Mouse (Mus musculus): Measurements from ENCODE around the gene Slc4a4. TPM values are rescaled to one million over a fixed set of nuclear protein-coding genes. Genes with fewer than 3 reads are reported as not detected.

Gene Slc4a4
- polyA plus RNA-seq, 1 experiment from 2014 or later = 12.1 TPM

DNA sequence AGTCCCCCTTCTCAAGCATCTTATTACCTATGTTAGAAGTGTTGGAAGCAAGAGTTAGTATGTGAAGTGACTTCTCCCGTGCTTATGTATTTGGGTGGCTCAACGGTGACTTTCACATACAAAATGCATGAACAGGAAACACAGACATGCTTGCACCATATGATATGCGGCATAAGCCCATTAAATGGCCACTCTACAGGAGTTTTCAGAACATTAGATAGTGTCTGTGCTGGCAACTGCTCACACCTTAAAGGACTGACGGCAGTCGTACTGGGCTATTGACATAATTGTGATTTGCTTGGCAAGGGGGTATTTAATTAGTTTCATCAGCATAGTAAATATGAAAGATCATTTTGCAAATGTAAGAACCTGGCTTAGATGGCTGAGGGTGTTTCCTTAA lies 674 bp upstream of the Slc4a4 start:
- DNase-seq (ENCODE audit: low spot score) = no peak

DNA sequence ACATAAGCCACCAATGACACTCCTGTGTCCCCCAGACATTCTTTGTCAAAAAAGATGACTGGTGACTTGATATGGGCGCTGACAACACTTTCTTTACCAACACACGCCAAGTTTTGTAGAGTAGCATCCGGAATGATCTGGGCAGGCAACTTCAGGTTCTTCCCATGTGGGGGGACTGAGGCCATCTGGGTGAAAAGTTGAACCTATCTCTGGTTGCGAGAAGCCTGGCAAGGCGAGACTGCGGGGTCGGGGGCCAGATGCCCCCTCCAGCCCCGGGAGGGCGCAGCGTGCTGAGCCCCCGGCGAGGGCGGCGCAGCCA lies 310 bp upstream of the Slc4a4 start:
- no peak for DNase-seq (ENCODE audit: low spot score)

More for the DNA sequence above, 674 bp upstream of the Slc4a4 start:
- Histone ChIP-seq H3K9ac (no peak overlapping the region), H3K4me3 (replicated peaks; ENCODE audit: low read length) (peak overlapping the region; percentile 91), H3K36me3 (replicated peaks; ENCODE audit: control insufficient read depth, insufficient read depth) (no peaks in the 10 kb centered on the region), H3K27me3 (ENCODE audit: control insufficient read depth, insufficient read depth, low read length) (peaks cover 25% of the 10 kb centered on the region), H3K27ac (no peak overlapping the region), H3K9me3 (ENCODE audit: control insufficient read depth, low read length) (no peaks in the 10 kb centered on the region), H3K4me2 (replicated peaks) (peak overlapping the region; percentile 97), H3K4me1 (replicated peaks; ENCODE audit: control insufficient read depth, insufficient read depth, low read length) (0 out of 2 replicates have a peak, but pooled peaks cover 9% of the 10 kb centered on the region)
- 47% methylated on average over 5 of the region's 5 CpGs for WGBS
- ATAC-seq (ENCODE audit: low FRiP score) = no peak

DNA sequence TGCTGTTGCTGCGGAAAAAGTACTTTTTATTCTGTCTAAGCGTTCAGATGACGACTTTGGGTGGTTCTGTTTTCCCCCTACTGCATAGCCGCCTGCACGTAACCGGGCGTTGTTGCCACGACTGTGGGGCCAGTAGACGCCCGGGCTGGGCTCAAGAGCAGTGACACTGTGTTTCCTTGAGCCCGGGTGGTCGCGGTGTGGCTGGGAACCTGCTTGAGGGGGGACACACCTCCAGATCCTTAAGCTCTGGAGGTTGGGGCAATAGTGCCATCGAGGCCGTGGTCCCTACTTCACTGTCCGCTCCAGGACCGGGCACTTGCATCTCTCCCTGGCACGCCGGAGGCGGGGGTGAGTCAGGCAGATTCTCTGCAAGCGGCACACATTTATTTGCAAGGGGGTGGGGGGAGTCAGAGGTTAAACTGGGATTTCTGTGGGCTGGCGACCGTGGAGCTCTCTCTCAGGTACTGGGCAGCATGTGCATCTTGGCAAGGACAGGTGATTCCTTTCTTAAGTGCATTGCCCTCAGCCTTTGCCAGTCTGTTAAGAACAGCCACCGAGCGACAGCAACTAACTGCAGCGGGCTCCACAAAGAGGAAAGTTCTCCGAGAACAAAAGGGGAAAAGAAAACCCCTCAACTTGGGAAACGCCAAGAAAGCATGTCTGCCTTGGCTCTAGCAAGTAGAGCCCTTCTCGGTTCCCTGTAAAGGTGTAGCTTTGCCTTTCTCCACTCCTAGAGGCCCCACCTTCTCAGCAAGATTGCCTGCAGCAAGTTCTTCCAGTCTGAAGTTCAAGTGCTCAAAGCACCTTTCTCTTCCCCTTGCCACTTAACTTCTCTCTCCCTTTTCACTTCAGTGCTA lies 1.2 kb downstream of the Slc4a4 start:
- H3K27me3 ChIP-seq (ENCODE audit: control insufficient read depth, insufficient read depth, low read length) = peaks cover 25% of the 10 kb centered on the region
- no peak overlapping the region for H3K27ac ChIP-seq
- H3K4me3 ChIP-seq (replicated peaks; ENCODE audit: low read length) = peak overlapping the region; percentile 91
- H3K9me3 ChIP-seq (ENCODE audit: control insufficient read depth, low read length) = no peaks in the 10 kb centered on the region
- under 1% methylated on average over 29 of the region's 29 CpGs for WGBS
- no peaks in the 10 kb centered on the region for H3K36me3 ChIP-seq (replicated peaks; ENCODE audit: control insufficient read depth, insufficient read depth)
- peak overlapping the region; percentile 71 for H3K9ac ChIP-seq
- H3K4me1 ChIP-seq (replicated peaks; ENCODE audit: control insufficient read depth, insufficient read depth, low read length) = 0 out of 2 replicates have a peak, but pooled peaks cover 9% of the 10 kb centered on the region
- DNase-seq (ENCODE audit: low spot score) = no peak
- peak; percentile 47 for ATAC-seq (ENCODE audit: low FRiP score)
- H3K4me2 ChIP-seq (replicated peaks) = peak overlapping the region; percentile 97

More for the DNA sequence above, 310 bp upstream of the Slc4a4 start:
- 0% methylated on average over 14 of the region's 14 CpGs for WGBS
- peak overlapping the region; percentile 91 for H3K4me3 ChIP-seq (replicated peaks; ENCODE audit: low read length)
- H3K9ac ChIP-seq = peak overlapping the region; percentile 71
- no peak for ATAC-seq (ENCODE audit: low FRiP score)
- no peaks in the 10 kb centered on the region for H3K36me3 ChIP-seq (replicated peaks; ENCODE audit: control insufficient read depth, insufficient read depth)
- H3K4me1 ChIP-seq (replicated peaks; ENCODE audit: control insufficient read depth, insufficient read depth, low read length) = 0 out of 2 replicates have a peak, but pooled peaks cover 9% of the 10 kb centered on the region
- H3K9me3 ChIP-seq (ENCODE audit: control insufficient read depth, low read length) = no peaks in the 10 kb centered on the region
- H3K27me3 ChIP-seq (ENCODE audit: control insufficient read depth, insufficient read depth, low read length) = peaks cover 25% of the 10 kb centered on the region
- H3K27ac ChIP-seq = no peak overlapping the region
- peak overlapping the region; percentile 97 for H3K4me2 ChIP-seq (replicated peaks)

DNA sequence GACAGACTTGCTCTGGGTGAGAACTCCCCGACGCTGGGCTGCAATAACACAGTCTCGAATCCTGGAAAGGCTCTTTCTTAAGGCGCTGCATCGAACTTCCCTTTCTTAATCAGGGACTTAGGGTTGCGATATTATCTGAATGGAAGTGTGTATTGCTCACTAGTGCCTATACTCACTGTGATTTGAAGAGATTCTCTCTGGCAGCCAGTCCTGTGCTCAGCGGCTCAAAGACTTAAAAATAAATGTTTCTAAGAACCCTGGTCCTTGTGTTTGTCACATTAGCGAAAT lies 1.7 kb downstream of the Slc4a4 start:
- H3K4me1 ChIP-seq (replicated peaks; ENCODE audit: control insufficient read depth, insufficient read depth, low read length) = 0 out of 2 replicates have a peak, but pooled peaks cover 9% of the 10 kb centered on the region
- 41% methylated on average over 8 of the region's 8 CpGs for WGBS
- ATAC-seq (ENCODE audit: low FRiP score) = no peak
- no peaks in the 10 kb centered on the region for H3K36me3 ChIP-seq (replicated peaks; ENCODE audit: control insufficient read depth, insufficient read depth)
- H3K9ac ChIP-seq = peak overlapping the region; percentile 71
- H3K27me3 ChIP-seq (ENCODE audit: control insufficient read depth, insufficient read depth, low read length) = peaks cover 25% of the 10 kb centered on the region
- no peak for DNase-seq (ENCODE audit: low spot score)
- no peaks in the 10 kb centered on the region for H3K9me3 ChIP-seq (ENCODE audit: control insufficient read depth, low read length)
- peak overlapping the region; percentile 97 for H3K4me2 ChIP-seq (replicated peaks)
- H3K27ac ChIP-seq = no peak overlapping the region
- H3K4me3 ChIP-seq (replicated peaks; ENCODE audit: low read length) = peak overlapping the region; percentile 91

DNA sequence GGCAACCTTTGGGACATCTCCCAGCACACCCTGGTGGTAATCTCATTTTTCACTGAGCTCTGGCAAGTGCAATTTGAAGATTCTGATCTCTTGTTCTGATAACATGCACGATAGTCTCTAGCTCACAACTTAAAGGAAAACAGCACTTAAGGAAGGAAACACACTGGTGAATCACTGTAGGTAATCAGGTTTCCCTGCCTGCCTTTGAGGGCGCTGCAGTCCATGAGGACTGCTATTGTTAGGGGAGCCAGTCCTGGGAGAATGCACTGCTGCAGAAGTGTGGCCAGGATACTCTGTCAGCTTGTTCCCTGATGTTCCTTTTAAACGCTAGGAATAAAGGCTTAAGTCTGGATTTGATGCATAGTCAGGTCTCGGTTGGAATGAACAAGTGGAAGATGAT lies 2.7 kb downstream of the Slc4a4 start:
- Histone ChIP-seq H3K27ac (no peak overlapping the region), H3K4me3 (replicated peaks; ENCODE audit: low read length) (no peak overlapping the region), H3K27me3 (ENCODE audit: control insufficient read depth, insufficient read depth, low read length) (peaks cover 25% of the 10 kb centered on the region), H3K4me1 (replicated peaks; ENCODE audit: control insufficient read depth, insufficient read depth, low read length) (0 out of 2 replicates have a peak, but pooled peaks cover 9% of the 10 kb centered on the region), H3K36me3 (replicated peaks; ENCODE audit: control insufficient read depth, insufficient read depth) (no peaks in the 10 kb centered on the region), H3K9ac (no peak overlapping the region), H3K9me3 (ENCODE audit: control insufficient read depth, low read length) (no peaks in the 10 kb centered on the region), H3K4me2 (replicated peaks) (no peak overlapping the region)
- WGBS = 32% methylated on average over 4 of the region's 4 CpGs
- DNase-seq (ENCODE audit: low spot score) (no peak), ATAC-seq (ENCODE audit: low FRiP score) (no peak)

DNA sequence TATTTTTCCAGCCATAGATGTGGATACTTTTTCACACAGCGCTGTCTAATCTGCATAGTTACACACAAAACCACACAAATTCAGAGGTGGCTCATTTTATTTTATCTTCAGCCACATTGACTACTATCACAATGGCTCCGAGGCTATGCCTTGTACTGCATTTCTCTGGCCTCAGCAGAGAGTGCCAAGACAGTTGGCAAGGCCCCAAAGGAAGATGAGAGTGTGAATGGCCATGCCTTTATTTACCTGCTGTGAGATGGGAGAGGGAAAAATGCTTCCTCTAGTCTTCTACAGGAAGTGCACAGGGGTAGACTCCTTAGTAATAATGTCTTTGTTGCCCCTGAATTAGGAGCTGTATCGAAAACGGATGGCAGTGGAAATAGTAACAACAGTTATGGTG lies 3.5 kb downstream of the Slc4a4 start:
- H3K4me2 ChIP-seq (replicated peaks) = no peak overlapping the region
- H3K4me1 ChIP-seq (replicated peaks; ENCODE audit: control insufficient read depth, insufficient read depth, low read length) = 0 out of 2 replicates have a peak, but pooled peaks cover 9% of the 10 kb centered on the region
- H3K27me3 ChIP-seq (ENCODE audit: control insufficient read depth, insufficient read depth, low read length) = peaks cover 23% of the 10 kb centered on the region
- DNase-seq (ENCODE audit: low spot score) (no peak), ATAC-seq (ENCODE audit: low FRiP score) (no peak)
- 88% methylated on average over 4 of the region's 4 CpGs for WGBS
- H3K27ac ChIP-seq = no peak overlapping the region
- H3K36me3 ChIP-seq (replicated peaks; ENCODE audit: control insufficient read depth, insufficient read depth) = no peaks in the 10 kb centered on the region
- H3K9me3 ChIP-seq (ENCODE audit: control insufficient read depth, low read length) = no peaks in the 10 kb centered on the region
- no peak overlapping the region for H3K4me3 ChIP-seq (replicated peaks; ENCODE audit: low read length)
- no peak overlapping the region for H3K9ac ChIP-seq

DNA sequence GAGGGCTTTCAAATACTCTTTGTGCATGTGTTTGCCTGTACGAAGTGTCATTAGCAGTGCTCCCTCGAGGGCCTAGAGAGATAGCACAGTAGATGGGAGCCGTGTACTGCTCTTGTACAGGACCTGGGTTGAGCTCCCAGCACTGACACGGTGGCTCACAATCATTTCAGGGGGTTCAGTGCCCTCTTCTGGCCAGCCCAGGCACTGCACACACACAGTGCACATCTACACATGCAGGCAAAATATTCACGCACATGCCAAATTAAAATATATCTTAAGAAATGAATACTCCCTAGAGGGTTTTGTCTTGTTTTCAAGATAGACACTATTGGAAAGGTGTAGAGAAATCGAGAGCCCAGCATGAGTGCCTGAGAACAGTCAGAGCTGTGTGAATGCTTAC lies 10.0 kb downstream of the Slc4a4 start:
- no peak overlapping the region for H3K27ac ChIP-seq
- H3K9ac ChIP-seq = no peak overlapping the region
- ATAC-seq (ENCODE audit: low FRiP score) = no peak
- no peaks in the 10 kb centered on the region for H3K4me1 ChIP-seq (replicated peaks; ENCODE audit: control insufficient read depth, insufficient read depth, low read length)
- no peaks in the 10 kb centered on the region for H3K36me3 ChIP-seq (replicated peaks; ENCODE audit: control insufficient read depth, insufficient read depth)
- no peak overlapping the region for H3K4me3 ChIP-seq (replicated peaks; ENCODE audit: low read length)
- no peak for DNase-seq (ENCODE audit: low spot score)
- H3K9me3 ChIP-seq (ENCODE audit: control insufficient read depth, low read length) = no peaks in the 10 kb centered on the region
- no peak overlapping the region for H3K4me2 ChIP-seq (replicated peaks)
- WGBS = 91% methylated on average over 6 of the region's 6 CpGs
- no peaks in the 10 kb centered on the region for H3K27me3 ChIP-seq (ENCODE audit: control insufficient read depth, insufficient read depth, low read length)

DNA sequence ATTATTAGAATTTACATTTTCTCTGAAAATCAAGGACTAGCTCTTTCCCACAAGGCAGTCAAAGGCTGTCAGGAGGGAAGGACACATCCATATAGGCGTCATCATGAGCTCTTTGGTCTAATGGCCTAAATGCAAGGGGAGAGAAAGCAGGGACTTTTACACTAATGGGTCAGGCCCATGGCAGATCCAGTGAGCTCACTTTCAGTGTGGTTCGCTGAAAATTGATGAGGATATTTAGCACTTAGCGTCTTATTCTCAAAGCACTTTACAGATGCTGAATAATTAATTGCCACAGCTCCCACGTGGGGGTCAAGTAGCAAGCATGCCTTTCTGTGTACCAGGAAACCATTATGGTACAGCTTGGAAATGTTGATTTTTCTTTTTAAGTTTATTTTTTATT lies 16.5 kb downstream of the Slc4a4 start:
- 43% methylated on average over 4 of the region's 4 CpGs for WGBS
- Histone ChIP-seq H3K4me2 (replicated peaks) (no peak overlapping the region), H3K4me1 (replicated peaks; ENCODE audit: control insufficient read depth, insufficient read depth, low read length) (no peaks in the 10 kb centered on the region), H3K4me3 (replicated peaks; ENCODE audit: low read length) (no peak overlapping the region), H3K27me3 (ENCODE audit: control insufficient read depth, insufficient read depth, low read length) (no peaks in the 10 kb centered on the region), H3K9me3 (ENCODE audit: control insufficient read depth, low read length) (no peaks in the 10 kb centered on the region), H3K9ac (no peak overlapping the region), H3K27ac (no peak overlapping the region), H3K36me3 (replicated peaks; ENCODE audit: control insufficient read depth, insufficient read depth) (no peaks in the 10 kb centered on the region)
- ATAC-seq (ENCODE audit: low FRiP score) (no peak; the same call in 1 of the 2 replicates), DNase-seq (ENCODE audit: low spot score) (no peak)

DNA sequence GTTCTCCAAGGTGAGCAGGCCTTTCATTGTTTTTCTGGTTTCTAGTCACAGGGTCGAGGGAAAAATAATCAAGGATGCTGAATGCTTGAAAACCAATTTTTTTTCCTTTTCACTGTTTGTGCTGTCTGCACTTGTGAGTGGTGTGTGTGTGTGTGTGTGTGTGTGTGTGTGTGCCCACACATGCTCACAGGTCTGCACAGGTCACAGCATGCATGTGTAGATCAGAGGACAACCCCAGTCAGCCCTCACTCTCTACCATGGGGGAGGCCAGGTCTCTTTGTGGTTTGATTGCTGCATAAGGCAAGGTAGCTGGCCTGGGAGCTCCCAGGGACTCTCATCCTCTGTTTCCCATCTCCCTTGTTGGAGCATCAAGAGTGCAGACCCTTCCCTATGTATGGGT lies 16.9 kb downstream of the Slc4a4 start:
- ATAC-seq (ENCODE audit: low FRiP score) = no peak
- 59% methylated on average over 1 of the region's 1 CpGs for WGBS

More for the DNA sequence above, 16.9 kb downstream of the Slc4a4 start:
- no peak for DNase-seq (ENCODE audit: low spot score)
- Histone ChIP-seq H3K36me3 (replicated peaks; ENCODE audit: control insufficient read depth, insufficient read depth) (no peaks in the 10 kb centered on the region), H3K4me2 (replicated peaks) (no peak overlapping the region), H3K4me3 (replicated peaks; ENCODE audit: low read length) (no peak overlapping the region), H3K9ac (no peak overlapping the region), H3K4me1 (replicated peaks; ENCODE audit: control insufficient read depth, insufficient read depth, low read length) (no peaks in the 10 kb centered on the region), H3K9me3 (ENCODE audit: control insufficient read depth, low read length) (no peaks in the 10 kb centered on the region), H3K27ac (no peak overlapping the region), H3K27me3 (ENCODE audit: control insufficient read depth, insufficient read depth, low read length) (no peaks in the 10 kb centered on the region)
